Mouse (Mus musculus): Measurements from ENCODE around the gene Smarcd3.
"Not testable (repeated sequence)": the region's sequence is repeated elsewhere in the genome, so short reads cannot be mapped to it uniquely, and the experiment has no call there.

Smarcd3 gene

GRCm38 (mm10) chr5:24556709-24557108 lies 67.5 kb downstream of the Smarcd3 start, which contains the start of gene 4931409K22Rik:
Gene 4931409K22Rik (minus strand): TSS chr5:24556809.
- no peak for DNase-seq (ENCODE audit: low spot score in 2 of 2)

- not testable (repeated sequence) for DNase-seq (ENCODE audit: low spot score in 2 of 2)
These were observed 68.9 kb downstream of the Smarcd3 start for GRCm38 (mm10) chr5:24555335-24555734.

- no peak for DNase-seq (ENCODE audit: low spot score in 2 of 2)
These were observed 70.5 kb downstream of the Smarcd3 start for GRCm38 (mm10) chr5:24553621-24554244.

GRCm38 (mm10) chr5:24551317-24551688 lies 72.9 kb downstream of the Smarcd3 start:
- no peak for DNase-seq (ENCODE audit: low spot score in 2 of 2)

- no peak for DNase-seq (ENCODE audit: low spot score in 2 of 2)
These were observed 73.5 kb downstream of the Smarcd3 start for GRCm38 (mm10) chr5:24550598-24551316.

- no peak for DNase-seq (ENCODE audit: low spot score in 2 of 2)
These were observed 81.6 kb downstream of the Smarcd3 start for GRCm38 (mm10) chr5:24542643-24543042.

- no peak for DNase-seq (ENCODE audit: low spot score in 2 of 2)
These were observed 83.1 kb downstream of the Smarcd3 start for GRCm38 (mm10) chr5:24541144-24541569.

Data from spleen, postnatal 36 days (tissue).